Mouse (Mus musculus): Measurements from ENCODE around the gene Fgfr2. TPM values are rescaled to one million over a fixed set of nuclear protein-coding genes. Genes with fewer than 3 reads are reported as not detected.
A peak's percentile ranks its signal among the peaks of the same experiment; 100 is the strongest.

Fgfr2 gene
- polyA plus RNA-seq, 1 experiment: 52.3 TPM

GRCm38 (mm10) chr7:131817976-131818375 lies 1305.2 kb downstream of the Fgfr2 start:
- TF ChIP-seq CTCF (IDR thresholded peaks at IDR 0.05; ENCODE audit: borderline replicate concordance, extremely low read depth, insufficient read depth, insufficient read length) (no peak), POLR2A (IDR thresholded peaks at IDR 0.05; ENCODE audit: borderline replicate concordance, extremely low read depth, insufficient read depth, insufficient read length, poor library complexity, severe bottlenecking) (no peak)
- peak; percentile 10 for DNase-seq (ENCODE audit: low read depth)

- DNase-seq (ENCODE audit: low read depth): no peak
- TF ChIP-seq CTCF (IDR thresholded peaks at IDR 0.05; ENCODE audit: borderline replicate concordance, extremely low read depth, insufficient read depth, insufficient read length): no peak
- no peak for TF ChIP-seq POLR2A (IDR thresholded peaks at IDR 0.05; ENCODE audit: borderline replicate concordance, extremely low read depth, insufficient read depth, insufficient read length, poor library complexity, severe bottlenecking)
These were observed 1306.5 kb downstream of the Fgfr2 start for GRCm38 (mm10) chr7:131816641-131817040.

- TF ChIP-seq POLR2A (IDR thresholded peaks at IDR 0.05; ENCODE audit: borderline replicate concordance, extremely low read depth, insufficient read depth, insufficient read length, poor library complexity, severe bottlenecking) (no peak), CTCF (IDR thresholded peaks at IDR 0.05; ENCODE audit: borderline replicate concordance, extremely low read depth, insufficient read depth, insufficient read length) (no peak)
- DNase-seq (ENCODE audit: low read depth): no peak
These were observed 1311.0 kb downstream of the Fgfr2 start for GRCm38 (mm10) chr7:131812116-131812515.

GRCm38 (mm10) chr7:131810916-131811315 lies 1312.2 kb downstream of the Fgfr2 start:
- no peak for DNase-seq (ENCODE audit: low read depth)
- TF ChIP-seq CTCF (IDR thresholded peaks at IDR 0.05; ENCODE audit: borderline replicate concordance, extremely low read depth, insufficient read depth, insufficient read length): no peak
- no peak for TF ChIP-seq POLR2A (IDR thresholded peaks at IDR 0.05; ENCODE audit: borderline replicate concordance, extremely low read depth, insufficient read depth, insufficient read length, poor library complexity, severe bottlenecking)

GRCm38 (mm10) chr7:131809584-131810181 lies 1313.5 kb downstream of the Fgfr2 start:
- TF ChIP-seq CTCF (IDR thresholded peaks at IDR 0.05; ENCODE audit: borderline replicate concordance, extremely low read depth, insufficient read depth, insufficient read length) (no peak), POLR2A (IDR thresholded peaks at IDR 0.05; ENCODE audit: borderline replicate concordance, extremely low read depth, insufficient read depth, insufficient read length, poor library complexity, severe bottlenecking) (no peak)
- DNase-seq (ENCODE audit: low read depth): no peak

GRCm38 (mm10) chr7:131807257-131807656 lies 1315.9 kb downstream of the Fgfr2 start:
- DNase-seq (ENCODE audit: low read depth): no peak
- TF ChIP-seq CTCF (IDR thresholded peaks at IDR 0.05; ENCODE audit: borderline replicate concordance, extremely low read depth, insufficient read depth, insufficient read length): no peak
- TF ChIP-seq POLR2A (IDR thresholded peaks at IDR 0.05; ENCODE audit: borderline replicate concordance, extremely low read depth, insufficient read depth, insufficient read length, poor library complexity, severe bottlenecking): no peak

- no peak for TF ChIP-seq CTCF (IDR thresholded peaks at IDR 0.05; ENCODE audit: borderline replicate concordance, extremely low read depth, insufficient read depth, insufficient read length)
- TF ChIP-seq POLR2A (IDR thresholded peaks at IDR 0.05; ENCODE audit: borderline replicate concordance, extremely low read depth, insufficient read depth, insufficient read length, poor library complexity, severe bottlenecking): no peak
- peak; percentile 78 for DNase-seq (ENCODE audit: low read depth)
These were observed 1317.5 kb downstream of the Fgfr2 start for GRCm38 (mm10) chr7:131805525-131806202.

GRCm38 (mm10) chr7:131800416-131801045 lies 1322.6 kb downstream of the Fgfr2 start:
- TF ChIP-seq CTCF (IDR thresholded peaks at IDR 0.05; ENCODE audit: borderline replicate concordance, extremely low read depth, insufficient read depth, insufficient read length): peak; percentile 57
- no peak for TF ChIP-seq POLR2A (IDR thresholded peaks at IDR 0.05; ENCODE audit: borderline replicate concordance, extremely low read depth, insufficient read depth, insufficient read length, poor library complexity, severe bottlenecking)

GRCm38 (mm10) chr7:131797161-131797560 lies 1326.0 kb downstream of the Fgfr2 start:
- peak; percentile 51 for DNase-seq (ENCODE audit: low read depth)
- TF ChIP-seq CTCF (IDR thresholded peaks at IDR 0.05; ENCODE audit: borderline replicate concordance, extremely low read depth, insufficient read depth, insufficient read length): no peak
- no peak for TF ChIP-seq POLR2A (IDR thresholded peaks at IDR 0.05; ENCODE audit: borderline replicate concordance, extremely low read depth, insufficient read depth, insufficient read length, poor library complexity, severe bottlenecking)

More at GRCm38 (mm10) chr7:131800416-131801045, 1322.6 kb downstream of the Fgfr2 start:
- DNase-seq (ENCODE audit: low read depth): peak; percentile 30

GRCm38 (mm10) chr7:131788595-131789206 lies 1334.4 kb downstream of the Fgfr2 start:
- DNase-seq (ENCODE audit: low read depth): peak; percentile 62
- no peak for TF ChIP-seq POLR2A (IDR thresholded peaks at IDR 0.05; ENCODE audit: borderline replicate concordance, extremely low read depth, insufficient read depth, insufficient read length, poor library complexity, severe bottlenecking)
- no peak for TF ChIP-seq CTCF (IDR thresholded peaks at IDR 0.05; ENCODE audit: borderline replicate concordance, extremely low read depth, insufficient read depth, insufficient read length)

- TF ChIP-seq CTCF (IDR thresholded peaks at IDR 0.05; ENCODE audit: borderline replicate concordance, extremely low read depth, insufficient read depth, insufficient read length) (no peak), POLR2A (IDR thresholded peaks at IDR 0.05; ENCODE audit: borderline replicate concordance, extremely low read depth, insufficient read depth, insufficient read length, poor library complexity, severe bottlenecking) (no peak)
- peak; percentile 82 for DNase-seq (ENCODE audit: low read depth)
These were observed 1337.4 kb downstream of the Fgfr2 start for GRCm38 (mm10) chr7:131785721-131786120.

All from brain, embryonic 14.5 days (tissue).